Mouse (Mus musculus) bone marrow, adult 2 months (tissue): ENCODE measurements around the gene Tfap4.

Experiments used
- CTCF ChIP-seq: fragments of 200-500 bp; IDR thresholded peaks from 2 replicates; pipeline ENCODE4 v1.5.1; 2011; ENCODE audit warnings: low read length, control low read depth; ENCODE audit not compliant: control insufficient read depth, insufficient read depth
- POLR2A ChIP-seq: fragments of 200-500 bp; IDR thresholded peaks from 2 replicates; pipeline ENCODE4 v1.6.1; 2011; ENCODE audit warnings: low read depth, mild to moderate bottlenecking, control low read depth, low read length, borderline replicate concordance; ENCODE audit not compliant: control insufficient read depth

- TF ChIP-seq POLR2A (no peak), CTCF (peak; percentile 32; the same call in 1 of the 2 replicates)
Observed at GRCm38 (mm10) chr16:4548953-4549688, 10.5 kb downstream of the Tfap4 start.
